Mouse (Mus musculus) olfactory bulb, adult 2 months (tissue): ENCODE results near the gene Fgf22. TPM values are rescaled to one million over a fixed set of nuclear protein-coding genes. Genes with fewer than 3 reads are reported as not detected.

Source experiments
- H3K27ac ChIP-seq: fragments of 200-500 bp; 2 replicates; pipeline ENCODE4 v1.5.1; 2012; ENCODE audit warnings: low read depth, low read length; ENCODE audit not compliant: insufficient read depth
- H3K4me1 ChIP-seq: fragments of 200-500 bp; 2 replicates; pipeline ENCODE4 v1.6.1; 2012; ENCODE audit warnings: low read length; ENCODE audit not compliant: control insufficient read depth, insufficient read depth
- H3K4me3 ChIP-seq: fragments of 200-500 bp; 2 replicates; pipeline ENCODE4 v1.5.1; 2012; ENCODE audit warnings: mild to moderate bottlenecking, low read depth, low read length, moderate library complexity; ENCODE audit not compliant: insufficient read depth
- CTCF ChIP-seq: fragments of 200-500 bp; IDR thresholded peaks from 2 replicates; pipeline ENCODE4 v1.5.1; 2012; ENCODE audit warnings: low read depth, mild to moderate bottlenecking, low read length, moderate library complexity; ENCODE audit not compliant: insufficient read depth
- POLR2A ChIP-seq: fragments of 200-500 bp; IDR thresholded peaks from 2 replicates; pipeline ENCODE4 v1.6.1; 2012; ENCODE audit warnings: mild to moderate bottlenecking, low read depth, low read length, moderate library complexity; ENCODE audit not compliant: insufficient read depth
- WGBS: fragments of 180-500 bp; shearing (Covaris S2); methylation state at CpG from one replicate; pipeline ENCODE4 v1.1.7; 2018; 5-methylcytosine and 5-hydroxymethylcytosine counted together
- polyA plus RNA-seq: library from polyadenylated mRNA; stranded (reverse); fragments of >200 nt; gene quantifications from 2 replicates; pipeline ENCODE4 v1.2.4, GENCODE M21; 2012; ENCODE audit warnings: low replicate concordance; ENCODE audit not compliant: missing spikeins, insufficient read depth, insufficient read length

Fgf22 gene
- polyA plus RNA-seq, 1 experiment = not detected

GRCm38 (mm10) chr10:79769329-79769728 is 14.5 kb downstream of the Fgf22 start:
- peaks cover 21% of the 10 kb centered on the region for H3K4me1 ChIP-seq
- 68% methylated on average over 4 of the region's 4 CpGs for WGBS
- no peak overlapping the region for H3K27ac ChIP-seq
- TF ChIP-seq POLR2A = no peak
- TF ChIP-seq CTCF = no peak
- no peak overlapping the region for H3K4me3 ChIP-seq

DNA sequence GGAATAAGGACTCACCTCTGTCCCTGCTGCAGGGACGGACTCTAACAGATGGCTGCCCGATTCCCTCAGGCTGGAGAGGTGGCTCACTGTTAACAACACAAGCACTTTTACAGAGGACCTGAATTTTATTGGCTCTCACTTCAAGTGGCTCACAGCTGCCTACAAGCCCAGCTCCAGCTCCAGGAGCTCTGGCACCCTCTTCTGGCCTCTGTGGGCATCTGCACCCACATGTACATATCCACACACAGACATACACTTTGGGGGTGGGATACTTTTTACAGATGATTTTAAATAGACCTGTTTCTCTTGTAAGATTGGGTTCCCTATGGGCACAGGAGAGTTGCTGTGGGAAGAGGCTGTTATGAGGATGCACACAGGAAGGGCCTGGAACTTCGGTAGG is 17.4 kb downstream of the Fgf22 start:
- H3K4me3 ChIP-seq = no peak overlapping the region
- WGBS = 89% methylated on average over 3 of the region's 3 CpGs
- H3K27ac ChIP-seq = no peak overlapping the region
- H3K4me1 ChIP-seq = peaks cover 5% of the 10 kb centered on the region; the same call in 1 of the 2 replicates
- TF ChIP-seq POLR2A (no peak), CTCF (no peak)

GRCm38 (mm10) chr10:79773208-79773607 is 18.3 kb downstream of the Fgf22 start:
- 94% methylated on average over 2 of the region's 2 CpGs for WGBS
- TF ChIP-seq POLR2A (no peak), CTCF (no peak)
- Histone ChIP-seq H3K4me3 (no peak overlapping the region), H3K27ac (no peak overlapping the region), H3K4me1 (peaks cover 7% of the 10 kb centered on the region)

DNA sequence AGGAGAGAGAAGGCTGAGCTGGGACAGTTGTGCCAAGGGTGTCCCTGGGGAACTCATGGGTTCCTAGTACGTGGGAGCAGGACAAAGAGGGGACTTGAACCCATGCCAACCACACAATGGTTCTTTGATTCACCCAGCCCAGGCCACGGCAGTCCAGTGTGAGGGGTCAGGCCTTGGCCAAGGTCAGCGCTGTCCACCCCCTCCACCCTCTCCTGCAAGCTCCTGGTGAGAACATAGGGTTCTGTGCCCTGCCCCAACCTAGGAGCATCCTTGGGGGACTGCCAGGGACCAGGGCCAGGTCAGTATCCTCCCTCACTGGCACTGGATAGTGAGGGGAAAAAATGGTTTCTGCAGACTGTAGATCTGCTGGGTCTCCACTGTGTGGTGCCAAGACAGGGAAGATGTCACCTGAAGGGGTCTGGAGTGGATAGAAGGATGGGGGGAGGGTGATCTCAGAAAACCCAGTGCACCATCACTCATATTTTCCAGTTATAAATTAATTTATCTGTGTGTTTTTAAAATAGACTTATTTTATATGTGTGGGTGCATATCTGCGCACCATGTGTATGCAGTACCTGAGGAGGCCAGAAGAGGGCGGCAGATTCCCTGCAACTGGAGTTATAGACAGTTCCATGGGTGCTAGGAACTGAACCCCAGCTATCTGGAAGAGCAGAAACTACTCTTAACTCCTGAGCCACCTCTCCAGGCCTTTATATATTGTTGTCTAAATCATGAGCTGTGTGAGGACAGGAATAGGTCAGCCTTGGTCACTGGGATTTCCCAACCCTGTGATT is 19.8 kb downstream of the Fgf22 start:
- no peak for TF ChIP-seq POLR2A
- TF ChIP-seq CTCF = no peak
- H3K4me3 ChIP-seq = no peak overlapping the region
- 55% methylated on average over 5 of the region's 5 CpGs for WGBS
- peaks cover 5% of the 10 kb centered on the region for H3K4me1 ChIP-seq
- no peak overlapping the region for H3K27ac ChIP-seq

GRCm38 (mm10) chr10:79777103-79777531 is 22.2 kb downstream of the Fgf22 start, which contains the start of gene Fstl3:
TSS of gene Fstl3 (plus strand) at chr10:79777272.
- TF ChIP-seq POLR2A = no peak
- TF ChIP-seq CTCF = no peak
- 10% methylated on average over 39 of the region's 39 CpGs for WGBS
- no peak within 1 kb of the TSS for H3K4me3 ChIP-seq
- peaks cover 24% of the 10 kb centered on the region for H3K4me1 ChIP-seq
- H3K27ac ChIP-seq = no peak within 1 kb of the TSS

GRCm38 (mm10) chr10:79778006-79778405 is 23.1 kb downstream of the Fgf22 start:
- 32% methylated on average over 15 of the region's 15 CpGs for WGBS

GRCm38 (mm10) chr10:79779193-79779592 is 24.3 kb downstream of the Fgf22 start:
- H3K27ac ChIP-seq = no peak overlapping the region
- WGBS = 16% methylated on average over 2 of the region's 2 CpGs
- H3K4me1 ChIP-seq = peaks cover 25% of the 10 kb centered on the region
- no peak for TF ChIP-seq CTCF
- no peak for TF ChIP-seq POLR2A
- no peak overlapping the region for H3K4me3 ChIP-seq

More at GRCm38 (mm10) chr10:79778006-79778405, 23.1 kb downstream of the Fgf22 start:
- Histone ChIP-seq H3K27ac (no peak overlapping the region), H3K4me3 (no peak overlapping the region), H3K4me1 (peaks cover 24% of the 10 kb centered on the region)
- TF ChIP-seq CTCF = no peak

DNA sequence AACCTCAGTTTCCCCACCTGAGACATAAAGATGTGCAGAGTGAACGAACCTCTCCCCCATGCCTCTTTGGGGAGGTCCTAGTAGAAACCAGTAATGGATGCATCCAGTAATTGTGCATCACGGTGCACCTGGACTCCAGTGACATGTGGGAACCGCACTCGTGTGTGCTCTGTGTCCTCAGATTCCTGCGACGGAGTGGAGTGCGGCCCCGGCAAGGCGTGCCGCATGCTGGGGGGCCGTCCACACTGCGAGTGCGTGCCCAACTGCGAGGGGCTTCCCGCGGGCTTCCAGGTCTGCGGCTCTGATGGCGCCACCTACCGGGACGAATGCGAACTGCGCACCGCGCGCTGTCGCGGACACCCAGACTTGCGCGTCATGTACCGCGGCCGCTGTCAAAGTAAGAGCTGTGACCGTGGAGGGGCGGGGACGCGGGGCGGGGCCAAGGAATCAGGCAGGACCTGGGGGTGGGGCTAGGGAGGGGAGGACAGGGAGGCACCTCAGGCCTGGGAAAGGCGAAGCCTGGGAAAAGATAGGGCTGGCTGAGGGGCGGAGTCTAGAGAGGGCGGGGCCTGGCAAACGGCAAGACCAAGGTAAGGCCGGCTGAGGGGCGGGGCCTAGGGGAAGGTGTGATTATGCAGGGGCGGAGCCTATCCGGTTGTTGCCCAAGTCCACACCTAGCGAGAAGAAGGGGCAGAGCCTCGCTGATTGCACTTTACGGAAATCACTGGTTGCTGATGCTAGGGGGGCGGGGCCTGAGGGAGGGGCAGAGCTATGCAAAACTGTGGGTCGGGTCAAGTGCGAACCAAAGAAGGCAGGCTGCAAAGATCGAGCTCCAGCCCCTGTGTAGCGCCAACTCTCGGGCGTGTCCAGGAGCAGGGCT is 25.1 kb downstream of the Fgf22 start:
- TF ChIP-seq POLR2A (no peak), CTCF (peak; percentile 95)
- Histone ChIP-seq H3K4me3 (peak overlapping the region; percentile 56), H3K4me1 (peaks cover 28% of the 10 kb centered on the region), H3K27ac (no peak overlapping the region)
- WGBS = 1% methylated on average over 55 of the region's 55 CpGs

GRCm38 (mm10) chr10:79780664-79781015 is 25.8 kb downstream of the Fgf22 start:
- Histone ChIP-seq H3K4me3 (peak overlapping the region; percentile 56), H3K27ac (no peak overlapping the region), H3K4me1 (peaks cover 28% of the 10 kb centered on the region)
- TF ChIP-seq CTCF = no peak
- no peak for TF ChIP-seq POLR2A
- WGBS = 1% methylated on average over 13 of the region's 13 CpGs
